Mouse (Mus musculus): ENCODE measurements around the gene Cherp. TPM values are rescaled to one million over a fixed set of nuclear protein-coding genes. Genes with fewer than 3 reads are reported as not detected.

Gene Cherp
- polyA plus RNA-seq, 1 experiment from 2014 or later, result 30.9 TPM

DNA sequence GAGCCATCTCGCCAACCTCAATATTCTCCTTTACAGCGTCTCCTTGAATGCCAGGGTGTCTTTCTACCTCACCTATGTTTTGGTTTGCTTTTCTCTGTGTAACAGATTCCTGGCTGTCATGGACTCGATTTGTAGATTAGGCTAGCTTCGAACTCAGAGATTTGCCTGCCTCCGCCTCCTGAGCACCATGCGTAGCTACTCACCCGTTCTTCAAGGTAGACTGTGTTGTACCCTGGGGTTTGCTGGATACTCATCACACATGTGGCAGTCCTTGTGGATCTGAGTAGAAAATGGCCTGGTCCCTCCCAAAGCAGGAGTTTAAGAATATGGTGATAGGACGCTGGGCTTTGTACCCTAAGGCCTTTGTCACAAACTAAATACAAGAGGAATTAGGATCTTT is 18.4 kb upstream of the Cherp start:
- Histone ChIP-seq H3K9ac (ENCODE audit: low read length) (peak overlapping the region; percentile 68), H3K4me2 (ENCODE audit: low read length) (peak overlapping the region; percentile 81), H3K4me3 (ENCODE audit: control insufficient read depth in 1 of 2, insufficient read depth in 1 of 2, low read depth in 1 of 2, low read length in 2 of 2) (peak overlapping the region; percentile 68 to 72), H3K36me3 (ENCODE audit: control insufficient read depth, insufficient read depth, low read length) (peaks cover 45% of the 10 kb centered on the region), H3K9me3 (ENCODE audit: control insufficient read depth, low read length) (no peaks in the 10 kb centered on the region), H3K27me3 (ENCODE audit: control insufficient read depth, insufficient read depth, low read length) (no peaks in the 10 kb centered on the region), H3K27ac (replicated peaks in 1 of 2; ENCODE audit: control insufficient read depth in 1 of 2, insufficient read depth in 1 of 2, low read depth in 2 of 2, low read length in 2 of 2) (peak overlapping the region in 1 of 2 experiments; percentile 81; a peak in 2 of 4 replicates), H3K4me1 (ENCODE audit: control insufficient read depth in 2 of 2, insufficient read depth in 2 of 2, low read length in 2 of 2) (peaks cover 6 to 23% of the 10 kb centered on the region in 2 experiments)
- ATAC-seq (ENCODE audit: insufficient number of reproducible peaks, insufficient read depth, low FRiP score, low read depth), result no peak
- WGBS, result 9% methylated on average over 8 of the region's 8 CpGs

- peak overlapping the region; percentile 72 to 95 for H3K4me3 ChIP-seq (ENCODE audit: control insufficient read depth in 1 of 2, insufficient read depth in 1 of 2, low read depth in 1 of 2, low read length in 2 of 2)
- WGBS, result under 1% methylated on average over 50 of the region's 56 CpGs
- peak; percentile 96 for ATAC-seq (ENCODE audit: insufficient number of reproducible peaks, insufficient read depth, low FRiP score, low read depth)
These were observed 17.6 kb upstream of the Cherp start for GRCm38 (mm10) chr8:72492622-72493081.

GRCm38 (mm10) chr8:72491680-72492621 is 16.9 kb upstream of the Cherp start, which contains the start of gene Slc35e1:
Slc35e1 (minus strand) TSS chr8:72492614.
- no peaks in the 10 kb centered on the region for H3K9me3 ChIP-seq (ENCODE audit: control insufficient read depth, low read length)
- peaks cover 50% of the 10 kb centered on the region for H3K36me3 ChIP-seq (ENCODE audit: control insufficient read depth, insufficient read depth, low read length)
- H3K9ac ChIP-seq (ENCODE audit: low read length), result peak within 1 kb of the TSS; percentile 86
- H3K4me3 ChIP-seq (ENCODE audit: control insufficient read depth in 1 of 2, insufficient read depth in 1 of 2, low read depth in 1 of 2, low read length in 2 of 2), result peak within 1 kb of the TSS; percentile 72 to 95
- H3K4me2 ChIP-seq (ENCODE audit: low read length), result peak within 1 kb of the TSS; percentile 87
- peak; percentile 11; the same call in 1 of the 2 replicates for ATAC-seq (ENCODE audit: insufficient number of reproducible peaks, insufficient read depth, low FRiP score, low read depth)
- H3K4me1 ChIP-seq (ENCODE audit: control insufficient read depth in 2 of 2, insufficient read depth in 2 of 2, low read length in 2 of 2), result peaks cover 6 to 19% of the 10 kb centered on the region in 2 experiments
- no peaks in the 10 kb centered on the region for H3K27me3 ChIP-seq (ENCODE audit: control insufficient read depth, insufficient read depth, low read length)
- 1% methylated on average over 98 of the region's 98 CpGs for WGBS
- peak within 1 kb of the TSS; percentile 68 to 81 for H3K27ac ChIP-seq (replicated peaks in 1 of 2; ENCODE audit: control insufficient read depth in 1 of 2, insufficient read depth in 1 of 2, low read depth in 2 of 2, low read length in 2 of 2)

More at GRCm38 (mm10) chr8:72492622-72493081, 17.6 kb upstream of the Cherp start:
- H3K36me3 ChIP-seq (ENCODE audit: control insufficient read depth, insufficient read depth, low read length), result peaks cover 47% of the 10 kb centered on the region
- H3K9me3 ChIP-seq (ENCODE audit: control insufficient read depth, low read length), result no peaks in the 10 kb centered on the region
- H3K4me2 ChIP-seq (ENCODE audit: low read length), result peak overlapping the region; percentile 81
- H3K27ac ChIP-seq (replicated peaks in 1 of 2; ENCODE audit: control insufficient read depth in 1 of 2, insufficient read depth in 1 of 2, low read depth in 2 of 2, low read length in 2 of 2), result peak overlapping the region; percentile 68 to 81
- H3K4me1 ChIP-seq (ENCODE audit: control insufficient read depth in 2 of 2, insufficient read depth in 2 of 2, low read length in 2 of 2), result peaks cover 6 to 19% of the 10 kb centered on the region in 2 experiments
- H3K27me3 ChIP-seq (ENCODE audit: control insufficient read depth, insufficient read depth, low read length), result no peaks in the 10 kb centered on the region
- H3K9ac ChIP-seq (ENCODE audit: low read length), result peak overlapping the region; percentile 86

- peak overlapping the region; percentile 87 for H3K4me2 ChIP-seq (ENCODE audit: low read length)
- 76% methylated on average over 2 of the region's 2 CpGs for WGBS
- H3K36me3 ChIP-seq (ENCODE audit: control insufficient read depth, insufficient read depth, low read length), result peaks cover 47% of the 10 kb centered on the region
- H3K27me3 ChIP-seq (ENCODE audit: control insufficient read depth, insufficient read depth, low read length), result no peaks in the 10 kb centered on the region
- no peak for ATAC-seq (ENCODE audit: insufficient number of reproducible peaks, insufficient read depth, low FRiP score, low read depth)
- H3K9me3 ChIP-seq (ENCODE audit: control insufficient read depth, low read length), result no peaks in the 10 kb centered on the region
- H3K4me1 ChIP-seq (ENCODE audit: control insufficient read depth in 2 of 2, insufficient read depth in 2 of 2, low read length in 2 of 2), result peaks cover 6 to 19% of the 10 kb centered on the region in 2 experiments
- H3K9ac ChIP-seq (ENCODE audit: low read length), result peak overlapping the region; percentile 86
- H3K27ac ChIP-seq (replicated peaks in 1 of 2; ENCODE audit: control insufficient read depth in 1 of 2, insufficient read depth in 1 of 2, low read depth in 2 of 2, low read length in 2 of 2), result no peak overlapping the region
- no peak overlapping the region for H3K4me3 ChIP-seq (ENCODE audit: control insufficient read depth in 1 of 2, insufficient read depth in 1 of 2, low read depth in 1 of 2, low read length in 2 of 2)
These were observed 16.0 kb upstream of the Cherp start for GRCm38 (mm10) chr8:72491017-72491416.

- Histone ChIP-seq H3K4me3 (ENCODE audit: control insufficient read depth in 1 of 2, insufficient read depth in 1 of 2, low read depth in 1 of 2, low read length in 2 of 2) (no peak overlapping the region), H3K9ac (ENCODE audit: low read length) (no peak overlapping the region), H3K4me1 (ENCODE audit: control insufficient read depth in 2 of 2, insufficient read depth in 2 of 2, low read length in 2 of 2) (peaks cover 4 to 9% of the 10 kb centered on the region in 2 experiments; a peak in 2 of 4 replicates), H3K9me3 (ENCODE audit: control insufficient read depth, low read length) (no peaks in the 10 kb centered on the region), H3K4me2 (ENCODE audit: low read length) (no peak overlapping the region), H3K27ac (replicated peaks in 1 of 2; ENCODE audit: control insufficient read depth in 1 of 2, insufficient read depth in 1 of 2, low read depth in 2 of 2, low read length in 2 of 2) (no peak overlapping the region), H3K27me3 (ENCODE audit: control insufficient read depth, insufficient read depth, low read length) (no peaks in the 10 kb centered on the region), H3K36me3 (ENCODE audit: control insufficient read depth, insufficient read depth, low read length) (peaks cover 62% of the 10 kb centered on the region)
- ATAC-seq (ENCODE audit: insufficient number of reproducible peaks, insufficient read depth, low FRiP score, low read depth), result no peak
These were observed 12.0 kb upstream of the Cherp start for GRCm38 (mm10) chr8:72487014-72487413.

GRCm38 (mm10) chr8:72485456-72486199 is 10.6 kb upstream of the Cherp start:
- no peak overlapping the region for H3K4me3 ChIP-seq (ENCODE audit: control insufficient read depth in 1 of 2, insufficient read depth in 1 of 2, low read depth in 1 of 2, low read length in 2 of 2)
- H3K36me3 ChIP-seq (ENCODE audit: control insufficient read depth, insufficient read depth, low read length), result peaks cover 70% of the 10 kb centered on the region
- H3K9me3 ChIP-seq (ENCODE audit: control insufficient read depth, low read length), result no peaks in the 10 kb centered on the region
- no peak overlapping the region for H3K9ac ChIP-seq (ENCODE audit: low read length)
- H3K27me3 ChIP-seq (ENCODE audit: control insufficient read depth, insufficient read depth, low read length), result no peaks in the 10 kb centered on the region
- H3K27ac ChIP-seq (replicated peaks in 1 of 2; ENCODE audit: control insufficient read depth in 1 of 2, insufficient read depth in 1 of 2, low read depth in 2 of 2, low read length in 2 of 2), result no peak overlapping the region
- WGBS, result 75% methylated on average over 6 of the region's 6 CpGs
- no peak overlapping the region for H3K4me2 ChIP-seq (ENCODE audit: low read length)
- no peak for ATAC-seq (ENCODE audit: insufficient number of reproducible peaks, insufficient read depth, low FRiP score, low read depth)
- no peaks in the 10 kb centered on the region for H3K4me1 ChIP-seq (ENCODE audit: control insufficient read depth in 2 of 2, insufficient read depth in 2 of 2, low read length in 2 of 2)

DNA sequence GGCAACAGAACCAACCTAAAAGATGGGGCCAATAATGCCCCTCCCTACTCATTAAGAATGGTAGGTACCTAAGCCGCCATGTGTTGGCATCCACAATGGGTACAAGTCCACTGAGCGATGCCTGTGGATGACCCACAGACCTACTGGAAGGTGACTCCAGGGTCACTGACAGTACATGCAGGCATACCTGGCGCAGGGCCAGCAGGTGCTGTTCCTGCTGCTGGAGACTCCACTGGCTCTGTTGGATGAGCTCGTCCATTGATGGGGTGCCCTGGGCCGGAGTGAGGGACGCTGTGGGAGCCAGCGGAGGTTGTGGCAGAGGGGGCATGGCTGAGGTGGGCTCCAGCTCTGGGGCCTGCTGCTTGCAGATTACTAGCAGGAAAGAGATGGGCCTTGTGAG is 4.3 kb downstream of the Cherp start:
- ATAC-seq (ENCODE audit: insufficient number of reproducible peaks, insufficient read depth, low FRiP score, low read depth), result no peak
- Histone ChIP-seq H3K9ac (ENCODE audit: low read length) (no peak overlapping the region), H3K27ac (replicated peaks in 1 of 2; ENCODE audit: control insufficient read depth in 1 of 2, insufficient read depth in 1 of 2, low read depth in 2 of 2, low read length in 2 of 2) (no peak overlapping the region), H3K4me2 (ENCODE audit: low read length) (no peak overlapping the region), H3K36me3 (ENCODE audit: control insufficient read depth, insufficient read depth, low read length) (peaks cover 80% of the 10 kb centered on the region), H3K4me3 (ENCODE audit: control insufficient read depth in 1 of 2, insufficient read depth in 1 of 2, low read depth in 1 of 2, low read length in 2 of 2) (no peak overlapping the region), H3K27me3 (ENCODE audit: control insufficient read depth, insufficient read depth, low read length) (no peaks in the 10 kb centered on the region), H3K4me1 (ENCODE audit: control insufficient read depth in 2 of 2, insufficient read depth in 2 of 2, low read length in 2 of 2) (peaks cover 0 to 12% of the 10 kb centered on the region in 2 experiments; a peak in 2 of 4 replicates), H3K9me3 (ENCODE audit: control insufficient read depth, low read length) (no peaks in the 10 kb centered on the region)
- WGBS, result 87% methylated on average over 7 of the region's 7 CpGs

Data from heart, embryonic 14.5 days (tissue).